Mouse (Mus musculus) urinary bladder, postnatal 10 days (tissue): ENCODE measurements around the gene Furin.

ENCODE experiments used
- DNase-seq: peaks from one replicate; pipeline ENCODE4 v3.0.0; 2022; ENCODE audit warnings: low spot score

The Furin gene

DNA sequence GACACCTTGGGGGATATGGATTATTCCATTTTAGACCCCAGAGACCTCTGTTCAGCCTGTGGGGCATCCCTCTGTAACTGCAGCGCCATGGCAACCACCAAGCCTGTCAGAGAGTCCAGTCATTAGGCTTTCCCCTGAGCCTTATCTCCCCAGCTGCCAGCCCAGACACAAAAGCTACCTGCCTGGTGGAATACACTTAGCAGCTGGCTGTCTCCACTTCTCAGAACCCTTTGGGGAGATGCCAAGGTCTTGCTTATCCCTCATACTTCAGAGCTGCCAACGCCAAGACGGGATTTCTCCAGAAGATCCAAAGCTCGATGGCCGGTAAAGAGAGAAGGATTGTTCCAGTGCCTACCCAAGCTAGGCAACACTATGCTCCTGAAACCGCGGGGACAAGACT lies 63.4 kb downstream of the Furin start:
- DNase-seq = no peak

- DNase-seq = no peak
Measured at GRCm38 (mm10) chr7:80340793-80341192, 64.4 kb downstream of the Furin start, which contains the start of gene Unc45a. TSS of gene Unc45a (minus strand) at chr7:80341005.

- DNase-seq = peak; percentile 94
Measured at GRCm38 (mm10) chr7:80339793-80340628, 65.2 kb downstream of the Furin start.

DNA sequence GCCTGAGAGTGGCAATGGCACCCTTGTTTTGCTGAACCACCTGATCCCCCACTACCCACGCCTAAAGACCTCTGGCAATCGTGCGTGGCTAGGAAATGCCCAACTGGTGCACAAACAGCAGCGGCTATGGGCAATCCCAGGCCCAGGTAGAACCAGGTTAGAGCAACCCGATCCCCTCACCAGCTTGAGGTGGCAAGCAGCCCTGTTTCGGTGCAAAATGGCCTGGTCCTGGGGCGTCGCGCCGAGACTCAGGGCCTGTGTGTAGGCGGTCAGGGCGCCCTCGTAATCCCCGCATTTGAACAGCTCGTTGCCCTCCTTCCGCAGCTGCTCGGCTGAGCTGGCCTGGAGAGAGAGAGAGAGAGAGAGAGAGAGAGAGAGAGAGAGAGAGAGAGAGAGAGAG lies 65.9 kb downstream of the Furin start:
- no peak for DNase-seq
